Mouse (Mus musculus): ENCODE data around the gene Ttc14.

The Ttc14 gene

DNA sequence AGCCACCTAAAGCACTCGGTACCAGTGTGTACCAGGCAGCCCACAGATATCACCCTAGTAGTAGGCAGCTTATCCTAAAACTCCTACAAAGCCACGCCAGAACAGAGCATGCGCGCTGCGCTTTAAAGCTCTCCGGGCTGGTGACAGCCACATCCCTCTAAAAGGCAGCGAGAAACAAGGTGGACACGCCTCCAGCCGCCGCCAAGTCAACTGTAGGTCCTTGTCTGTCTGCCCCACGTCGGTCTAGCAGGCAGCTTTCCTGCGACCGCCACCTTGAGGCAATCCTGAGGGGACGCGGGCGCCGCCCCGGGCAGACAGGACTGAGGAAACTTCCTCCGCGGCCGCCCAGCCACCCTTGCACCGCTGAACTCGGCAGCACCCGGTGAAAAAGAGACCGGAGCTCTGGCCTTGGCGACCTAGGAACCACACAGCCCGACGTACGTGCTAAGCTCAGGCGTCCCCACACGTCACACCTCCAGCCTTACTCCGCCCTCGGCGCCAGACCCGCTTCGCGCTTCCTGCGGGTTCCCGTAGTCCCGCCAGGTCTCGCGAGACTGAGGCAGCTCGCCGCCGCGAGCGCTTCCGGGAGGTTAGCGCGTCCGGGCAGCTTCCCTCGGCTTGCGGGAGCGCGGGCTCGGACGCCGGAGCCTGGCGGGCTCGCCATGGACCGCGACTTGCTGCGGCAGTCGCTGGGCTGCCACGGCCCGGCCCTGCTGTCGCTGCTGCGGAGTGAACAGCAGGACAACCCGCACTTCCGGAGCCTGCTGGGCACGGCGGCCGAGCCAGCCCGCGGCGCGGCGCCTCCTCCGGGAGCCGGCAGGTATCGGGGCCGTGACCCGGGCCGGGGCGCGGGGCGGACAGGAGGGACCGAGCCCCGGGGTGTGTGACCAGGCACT lies at the start of gene Ttc14:
Gene Ttc14 (plus strand): TSS at position 216 of the 896 bp plus-strand sequence.
- DNase-seq (ENCODE audit: low spot score in 2 of 2): peak; percentile 97 to 98

DNA sequence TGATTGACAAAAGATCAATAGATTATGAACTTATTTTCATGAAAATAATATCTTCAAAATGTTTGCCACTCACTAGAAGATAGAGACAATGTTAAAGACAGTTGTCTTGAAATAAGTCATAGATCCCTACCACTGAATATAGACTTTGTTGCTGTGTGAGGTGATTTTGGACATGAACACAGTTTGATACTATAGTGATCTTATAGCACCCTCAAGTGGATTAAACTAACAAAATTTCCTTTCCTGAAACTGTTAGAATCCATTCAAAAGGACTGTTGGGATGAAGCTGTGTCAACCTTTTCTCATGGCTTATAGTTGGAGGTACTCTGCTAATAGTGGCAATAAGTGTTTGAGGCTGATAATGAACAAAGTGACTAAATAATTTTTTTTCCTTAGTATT lies 8.7 kb upstream of the Ttc14 start:
- DNase-seq (ENCODE audit: low spot score in 2 of 2): no peak

DNA sequence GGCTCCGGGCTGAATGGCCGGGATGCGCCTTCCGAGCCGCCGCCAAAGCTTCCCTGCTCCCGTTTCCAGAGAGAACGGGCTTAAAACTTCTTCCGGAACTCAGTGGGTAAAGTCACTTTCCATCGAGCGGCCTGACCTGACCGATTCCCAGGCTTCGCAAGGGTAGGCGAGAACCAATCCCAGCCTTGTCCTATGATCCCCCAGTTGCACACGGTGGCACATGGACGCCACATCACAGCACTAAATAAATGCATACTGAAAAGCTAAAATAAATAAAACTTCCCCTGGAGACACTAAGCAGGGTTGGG lies 835 bp downstream of the Ttc14 start:
- DNase-seq (ENCODE audit: low spot score in 2 of 2): no peak

DNA sequence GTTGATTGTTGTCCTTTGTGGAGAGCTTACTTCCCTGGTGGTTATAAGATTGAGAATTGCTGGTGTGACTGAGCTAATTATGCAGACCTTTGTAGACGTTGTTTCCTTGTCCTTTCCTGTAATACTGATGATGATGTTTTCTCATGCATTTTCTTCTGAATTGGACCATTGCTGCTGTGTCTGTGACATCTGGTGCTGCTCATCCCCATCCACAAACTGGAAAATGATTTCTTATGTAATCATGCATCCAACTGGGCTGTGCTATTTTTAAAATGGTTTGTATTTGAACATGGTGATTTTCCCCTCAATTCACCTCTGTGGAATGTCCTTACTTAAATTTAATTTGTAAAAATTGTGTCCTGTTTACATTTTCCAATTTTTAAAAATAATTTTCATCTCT lies 7.5 kb downstream of the Ttc14 start:
- no peak for DNase-seq (ENCODE audit: low spot score in 2 of 2)

DNA sequence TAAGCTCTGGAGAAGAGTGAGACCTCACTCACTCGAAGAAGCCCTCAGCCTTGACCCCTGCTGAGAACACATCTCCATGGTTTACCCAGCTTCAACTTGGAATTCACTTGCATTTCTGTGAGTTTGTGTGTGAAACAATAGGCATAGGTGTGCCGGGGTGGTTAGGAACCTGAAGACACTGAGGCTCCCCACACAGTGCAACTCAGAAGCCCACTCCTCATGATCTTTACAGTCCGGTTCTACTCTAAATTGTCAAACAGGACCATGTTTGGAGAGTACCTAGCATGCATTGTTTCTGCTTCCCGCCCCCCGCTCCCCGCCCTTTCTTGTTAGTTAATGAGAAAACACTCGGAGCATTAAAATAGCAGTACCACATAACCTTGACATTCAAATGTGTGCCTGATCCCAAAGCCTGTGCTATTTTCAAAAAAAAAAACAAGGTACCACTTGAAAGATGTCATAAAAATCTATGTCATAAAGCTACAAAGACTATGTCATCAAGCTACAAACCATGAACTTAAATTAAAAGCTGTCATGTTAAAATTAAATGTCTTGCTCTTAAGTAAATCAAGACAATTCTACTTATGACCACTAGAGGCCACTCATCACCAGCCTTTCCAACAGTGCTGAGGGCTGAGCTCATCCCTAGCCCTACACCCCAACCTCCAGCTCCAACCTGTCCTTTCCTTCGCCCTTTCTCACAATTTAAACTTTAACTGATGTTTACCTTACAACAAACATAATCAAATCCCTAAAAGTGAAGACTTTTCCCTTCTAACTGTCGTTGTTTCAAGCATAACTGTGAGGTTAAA lies 24.7 kb downstream of the Ttc14 start:
- peak in 1 of 2 experiments; percentile 14 for DNase-seq (ENCODE audit: low spot score in 2 of 2)

DNA sequence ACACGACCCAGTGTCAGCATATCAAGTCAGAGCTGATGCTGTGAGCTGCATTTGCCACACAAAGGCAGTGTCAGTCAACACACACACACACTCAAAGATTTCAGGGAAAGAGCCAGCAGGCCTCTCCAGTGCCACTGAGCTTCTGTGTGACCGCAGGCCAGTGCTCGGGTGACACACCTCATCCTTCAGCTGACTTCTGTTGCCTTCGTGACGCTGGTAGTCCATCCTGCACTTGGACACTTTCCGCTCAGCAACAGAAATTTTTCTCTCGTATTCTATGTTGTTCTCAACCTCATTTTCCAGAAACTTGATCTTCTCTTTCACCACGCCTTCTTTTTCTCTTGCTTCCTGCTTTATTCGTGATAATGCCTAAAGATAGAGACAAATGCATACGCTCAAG lies 32.7 kb downstream of the Ttc14 start:
- DNase-seq (ENCODE audit: low spot score in 2 of 2): no peak

DNA sequence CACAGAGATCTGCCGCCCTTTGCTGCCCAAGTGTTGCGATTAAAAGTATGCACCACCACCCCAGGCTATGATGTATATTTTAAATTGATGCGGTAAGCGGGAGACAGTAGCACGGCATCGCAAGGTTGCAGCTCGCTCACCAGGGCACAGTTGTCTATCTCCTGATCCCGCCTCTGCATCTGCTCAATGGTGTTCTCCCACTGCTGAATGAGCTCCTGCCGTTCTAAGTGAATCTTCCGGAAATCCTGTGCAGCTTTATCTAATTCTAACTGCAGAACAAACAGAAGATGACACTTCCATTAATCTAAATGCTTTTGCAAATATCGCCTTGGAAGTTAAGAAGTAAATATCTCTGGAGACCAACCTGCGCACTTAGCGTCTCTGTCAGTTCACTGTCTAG lies 36.9 kb downstream of the Ttc14 start:
- DNase-seq (ENCODE audit: low spot score in 2 of 2): no peak

DNA sequence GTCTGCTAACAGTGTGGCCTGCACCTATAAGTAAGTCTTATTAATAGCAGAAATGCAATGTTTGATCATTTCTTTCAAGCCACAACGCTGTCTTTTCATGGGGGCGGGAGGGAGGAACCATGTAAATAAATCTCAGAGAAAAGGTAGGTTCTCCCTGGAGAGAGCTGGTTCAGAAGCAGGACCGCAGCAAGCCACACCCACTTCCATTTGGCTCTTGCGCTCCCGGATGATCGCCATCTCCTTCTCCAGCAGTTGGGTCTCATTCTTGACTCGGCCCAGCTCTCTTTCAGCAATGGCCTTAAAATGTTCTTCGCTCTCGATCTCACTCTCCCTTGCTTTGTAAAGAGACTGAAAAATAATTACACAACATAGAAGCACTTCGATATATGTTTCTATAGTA lies 39.2 kb downstream of the Ttc14 start:
- DNase-seq (ENCODE audit: low spot score in 2 of 2): no peak

DNA sequence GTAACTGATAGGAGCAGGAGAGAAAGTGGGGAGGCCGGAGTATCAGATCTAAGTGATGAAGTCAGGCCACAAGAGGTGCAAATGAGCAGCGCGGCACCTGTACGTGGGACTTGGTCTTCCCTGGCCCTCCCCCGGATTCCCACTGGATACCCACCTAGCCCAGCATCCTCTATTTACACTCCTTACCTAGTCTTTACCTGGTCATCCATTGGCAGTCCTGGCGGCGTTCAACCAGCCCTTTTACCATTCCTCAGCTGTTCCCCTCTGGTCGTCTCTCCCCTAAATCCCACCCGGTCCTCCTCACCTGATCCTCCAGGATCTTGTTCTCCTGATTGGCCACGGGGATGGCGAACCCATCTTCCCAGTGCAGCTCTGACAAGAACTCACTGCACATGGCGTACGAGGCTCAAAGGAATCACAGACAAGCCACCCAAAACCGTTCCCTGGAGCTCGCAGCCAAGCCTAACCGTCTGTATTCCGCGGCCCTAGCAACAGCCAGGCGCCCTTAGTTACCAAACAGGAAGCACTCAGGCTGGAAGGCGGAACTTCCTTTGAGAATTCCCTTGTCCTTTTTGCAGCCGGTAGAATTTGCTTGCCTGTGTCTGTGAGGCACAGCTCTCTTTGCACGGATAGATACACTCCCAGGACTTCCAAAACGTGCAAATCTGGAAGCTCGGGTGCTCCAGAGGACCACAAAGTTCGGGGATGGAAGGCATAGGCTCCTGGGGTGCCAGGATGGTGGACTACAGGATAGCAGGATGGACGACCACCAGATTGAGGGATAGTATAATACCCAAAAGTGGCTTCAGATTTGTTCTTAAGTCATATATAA lies 44.4 kb downstream of the Ttc14 start, which contains the start of gene Ccdc39:
Gene Ccdc39 (minus strand): TSS at position 510 of the 832 bp plus-strand sequence.
- DNase-seq (ENCODE audit: low spot score in 2 of 2): peak in 1 of 2 experiments; percentile 13

DNA sequence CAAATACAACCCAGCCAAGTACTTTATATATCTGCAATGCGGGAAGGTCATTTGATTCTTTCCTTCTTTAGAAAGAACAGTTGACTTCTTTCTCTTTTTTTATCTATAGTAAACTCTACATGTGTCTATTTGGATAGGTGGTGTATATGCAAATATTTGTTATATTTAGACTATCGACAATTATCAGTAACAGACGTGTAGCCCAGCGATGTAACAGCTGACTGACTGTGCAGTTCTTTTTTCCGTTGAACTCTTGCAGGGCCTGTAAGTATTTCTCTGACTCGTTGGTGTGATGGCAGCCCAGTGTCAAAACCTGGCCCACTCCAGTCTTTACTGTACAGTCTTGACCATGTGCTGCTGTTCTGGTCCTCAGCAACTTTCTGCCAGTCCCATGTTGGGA lies 47.0 kb downstream of the Ttc14 start:
- DNase-seq (ENCODE audit: low spot score in 2 of 2): no peak

DNA sequence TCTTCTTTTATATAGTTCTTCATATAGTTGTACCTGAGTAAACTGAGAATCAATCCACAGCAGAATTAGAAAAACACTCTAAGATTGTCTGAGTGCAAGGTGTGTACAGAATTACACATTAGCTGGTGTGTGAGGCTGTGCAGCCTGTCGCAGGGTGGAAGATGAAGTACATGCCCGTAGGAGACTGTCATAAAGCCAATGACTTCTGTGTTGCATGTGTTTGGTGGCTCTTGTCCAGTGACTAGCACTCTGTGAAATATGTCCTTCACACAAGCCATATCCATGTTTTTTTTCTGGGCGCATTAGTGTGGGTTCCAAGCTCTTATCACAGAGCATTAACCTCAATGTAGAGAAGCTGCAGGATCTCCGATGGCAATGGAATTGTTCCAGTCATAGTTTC lies 51.2 kb downstream of the Ttc14 start:
- DNase-seq (ENCODE audit: low spot score in 2 of 2): no peak

DNA sequence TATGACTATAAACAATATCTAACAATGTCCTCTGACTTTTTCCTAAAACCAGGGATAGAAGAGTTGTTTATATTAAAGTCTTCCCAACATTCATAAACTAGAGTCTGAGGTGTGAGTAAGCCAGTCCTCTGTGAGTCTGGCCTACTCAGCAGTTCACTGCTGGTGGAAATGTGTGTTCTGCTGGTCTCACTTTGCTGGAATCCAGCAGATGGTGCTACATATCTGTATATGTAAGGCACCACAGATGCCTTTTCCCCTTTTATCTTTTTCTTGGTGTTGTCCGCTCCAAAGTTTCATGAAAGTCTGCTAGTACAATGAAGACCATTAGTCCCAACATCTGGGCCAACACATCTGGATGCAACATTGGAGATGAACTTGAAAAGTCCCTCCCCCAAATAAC lies 53.4 kb downstream of the Ttc14 start:
- DNase-seq (ENCODE audit: low spot score in 2 of 2): no peak

DNA sequence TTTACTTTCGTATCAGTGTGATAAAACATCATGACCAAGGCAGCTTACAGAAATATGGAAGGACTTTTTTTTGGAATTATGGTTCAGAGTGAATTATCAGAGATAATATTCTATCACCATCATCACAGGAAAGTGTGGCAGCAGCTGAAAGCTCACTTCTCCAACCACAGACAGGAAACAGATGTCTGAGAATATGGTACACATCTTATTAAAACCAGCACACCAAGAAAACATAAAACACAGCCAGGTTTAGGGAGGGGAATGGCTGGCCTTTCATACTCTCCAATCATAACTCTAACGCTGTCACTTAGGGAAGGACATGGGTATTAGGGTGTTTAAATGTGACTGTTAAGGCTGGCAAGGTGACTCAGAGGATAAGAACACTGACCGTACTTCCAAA lies 59.3 kb downstream of the Ttc14 start:
- no peak for DNase-seq (ENCODE audit: low spot score in 2 of 2)

DNA sequence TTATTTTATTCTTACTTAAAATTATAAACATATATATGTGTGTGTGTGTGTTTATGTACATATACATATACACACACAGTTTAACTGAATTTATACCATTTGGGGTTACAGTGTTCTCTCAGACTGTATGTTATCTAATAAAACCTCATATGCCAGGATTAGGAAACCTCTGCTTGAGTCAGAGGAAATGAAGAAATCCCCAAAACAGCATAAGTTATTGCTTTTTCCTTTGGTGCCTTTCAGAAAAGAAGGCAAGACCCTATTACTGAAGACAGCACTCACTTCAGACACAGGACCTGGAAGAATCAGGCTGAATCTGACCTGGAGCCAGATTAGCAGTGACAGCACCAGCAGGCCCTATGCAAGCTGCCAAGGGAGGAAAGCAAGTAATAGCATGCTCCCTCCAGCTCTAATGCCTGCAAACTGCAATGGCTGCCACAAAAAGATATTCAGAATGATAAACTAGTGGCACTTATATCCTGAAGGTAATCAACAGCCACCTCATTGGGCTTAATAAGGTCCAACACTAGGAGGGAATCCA lies 64.4 kb downstream of the Ttc14 start:
- no peak for DNase-seq (ENCODE audit: low spot score in 2 of 2)

Data from natural killer cell, adult 2 months (primary cell).